Mouse (Mus musculus): Measurements from ENCODE around the gene Btg4.

Btg4 gene

GRCm38 (mm10) chr9:51165312-51166180, 104.8 kb downstream of the Btg4 start, which contains the start of gene Gm32742:
Gene Gm32742 (minus strand): TSS chr9:51165517.
- no peak for DNase-seq (ENCODE audit: low spot score in 2 of 2)

DNA sequence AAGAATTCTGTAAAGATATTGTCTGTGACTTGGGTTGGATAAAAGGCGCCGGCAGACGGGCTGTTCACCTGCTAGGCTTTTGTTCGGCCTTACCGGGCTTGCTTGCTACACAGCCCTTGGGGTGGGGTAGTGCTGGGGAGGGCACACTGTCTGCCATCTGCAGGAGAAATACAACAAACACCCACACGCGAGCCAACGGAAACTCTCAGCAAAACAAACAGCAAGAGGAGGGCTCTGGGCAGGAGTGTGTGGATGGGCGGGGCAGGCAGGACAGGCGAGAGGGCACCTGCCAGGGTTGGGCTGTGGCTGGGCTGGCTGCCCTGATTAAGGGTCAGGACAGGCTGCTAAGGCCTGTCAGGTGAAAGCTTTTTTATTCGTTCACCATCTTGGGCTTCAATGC, 107.3 kb downstream of the Btg4 start:
- peak in 1 of 2 experiments; percentile 45 for DNase-seq (ENCODE audit: low spot score in 2 of 2)

DNA sequence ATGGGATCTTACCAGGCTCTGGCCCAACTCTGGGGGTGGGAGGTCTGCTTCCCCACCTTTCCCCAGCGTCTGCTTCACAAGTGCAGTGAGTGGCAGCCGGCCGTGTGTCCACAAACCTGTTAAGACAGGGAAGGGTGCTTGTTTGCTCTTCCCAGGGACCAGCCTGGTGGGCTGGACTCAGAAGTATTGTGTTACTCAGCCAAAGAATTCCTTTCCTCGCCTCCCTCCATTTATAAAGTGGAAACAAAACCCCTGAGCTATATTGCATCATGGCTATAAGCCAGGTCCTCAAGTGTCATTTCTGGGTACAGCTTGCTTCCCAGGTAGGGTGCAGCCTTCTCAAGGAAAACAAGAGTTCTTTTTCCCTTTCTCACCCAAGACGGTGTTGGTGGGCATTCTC, 108.0 kb downstream of the Btg4 start:
- no peak for DNase-seq (ENCODE audit: low spot score in 2 of 2)

- DNase-seq (ENCODE audit: low spot score in 2 of 2), result no peak
Measured at GRCm38 (mm10) chr9:51169133-51169532, 108.4 kb downstream of the Btg4 start.
